Mouse (Mus musculus): Measurements from ENCODE around the gene Lad1. TPM values are rescaled to one million over a fixed set of nuclear protein-coding genes. Genes with fewer than 3 reads are reported as not detected.
A peak's percentile ranks its signal among the peaks of the same experiment; 100 is the strongest.

Lad1 gene
- polyA plus RNA-seq, 1 experiment = 0.46 TPM

DNA sequence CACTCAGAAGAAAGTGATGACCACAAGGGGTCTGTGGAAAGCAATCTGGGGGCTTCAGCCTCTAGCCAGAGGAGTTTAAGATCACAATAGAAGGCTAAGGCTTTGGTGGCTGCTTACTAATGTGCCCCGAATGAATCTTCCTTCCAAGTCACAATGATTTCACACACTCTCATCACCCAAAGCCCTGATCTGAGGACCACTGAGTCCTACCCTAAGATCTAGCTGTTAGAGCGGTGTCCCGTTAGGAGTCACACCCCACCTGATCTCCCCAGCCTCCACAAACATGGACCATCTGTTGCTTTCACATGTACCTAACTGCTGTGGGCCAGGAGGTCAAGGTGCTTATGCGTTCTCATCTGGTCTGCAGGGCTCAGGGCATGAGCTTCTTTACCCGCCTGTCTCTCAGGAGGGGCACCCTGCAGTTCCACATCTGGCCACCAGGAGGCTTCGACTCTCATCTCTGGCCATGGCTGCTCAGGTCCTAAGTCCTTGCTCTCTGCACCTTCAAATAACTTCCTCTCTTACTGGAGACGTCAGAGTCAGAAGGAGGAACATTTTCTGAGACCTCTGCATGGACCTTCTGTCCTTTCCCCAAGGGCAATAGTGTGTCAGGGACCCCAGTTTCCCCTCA is 7.3 kb upstream of the Lad1 start:
- H3K4me3 ChIP-seq = no peak overlapping the region
- peaks cover 8% of the 10 kb centered on the region for H3K36me3 ChIP-seq (ENCODE audit: control insufficient read depth, insufficient read depth)
- TF ChIP-seq POLR2AphosphoS2 (IDR thresholded peaks at IDR 0.05; ENCODE audit: insufficient read length, low read depth) (peak; percentile 80), MYOD1 (IDR thresholded peaks at IDR 0.05; ENCODE audit: control insufficient read depth in 1 of 3, insufficient read length in 2 of 3, low read depth in 2 of 3) (peak in 1 of 3 experiments; percentile 1), CEBPB (IDR thresholded peaks at IDR 0.05; ENCODE audit: insufficient read depth, poor library complexity, severe bottlenecking) (no peak), POLR2A (IDR thresholded peaks at IDR 0.05; ENCODE audit: insufficient read length, low read depth) (peak; percentile 47)
- no peaks in the 10 kb centered on the region for H3K27me3 ChIP-seq (ENCODE audit: control insufficient read depth, insufficient read depth, insufficient read length)
- no peak overlapping the region for H3ac ChIP-seq (ENCODE audit: control insufficient read depth, insufficient read length)
- no peak overlapping the region for H3K4me2 ChIP-seq (ENCODE audit: low read depth)
- no peaks in the 10 kb centered on the region for H3K79me2 ChIP-seq (ENCODE audit: control insufficient read depth, insufficient read depth)

DNA sequence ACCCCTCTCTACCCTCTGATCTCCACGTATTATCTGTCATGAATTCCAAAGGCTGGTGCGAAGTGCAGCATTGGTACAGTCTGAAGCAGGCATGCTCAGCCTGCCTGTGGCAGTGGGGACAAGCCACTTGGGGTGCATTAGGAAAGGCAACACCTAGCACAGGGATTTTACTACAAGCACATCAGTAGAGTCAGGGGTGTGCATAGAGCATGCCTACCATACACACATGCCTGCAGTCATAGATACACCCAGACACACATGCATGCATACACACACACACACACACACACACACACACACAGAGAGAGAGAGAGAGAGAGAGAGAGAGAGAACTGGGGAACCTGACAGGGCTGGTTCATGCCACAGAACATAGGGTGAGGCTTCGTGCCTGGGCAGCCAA is 6.2 kb upstream of the Lad1 start:
- Histone ChIP-seq H3K4me2 (ENCODE audit: low read depth) (no peak overlapping the region), H3ac (ENCODE audit: control insufficient read depth, insufficient read length) (no peak overlapping the region), H3K36me3 (ENCODE audit: control insufficient read depth, insufficient read depth) (peaks cover 6% of the 10 kb centered on the region), H3K27me3 (ENCODE audit: control insufficient read depth, insufficient read depth, insufficient read length) (no peaks in the 10 kb centered on the region), H3K79me2 (ENCODE audit: control insufficient read depth, insufficient read depth) (no peaks in the 10 kb centered on the region), H3K4me3 (no peak overlapping the region)
- no peak for TF ChIP-seq MYOD1 (IDR thresholded peaks at IDR 0.05; ENCODE audit: control insufficient read depth in 1 of 3, insufficient read length in 2 of 3, low read depth in 2 of 3)
- TF ChIP-seq MAX (IDR thresholded peaks at IDR 0.05; ENCODE audit: low read depth) = no peak
- TF ChIP-seq POLR2AphosphoS2 (IDR thresholded peaks at IDR 0.05; ENCODE audit: insufficient read length, low read depth) = peak; percentile 97
- no peak for TF ChIP-seq CEBPB (IDR thresholded peaks at IDR 0.05; ENCODE audit: insufficient read depth, poor library complexity, severe bottlenecking)
- TF ChIP-seq POLR2A (IDR thresholded peaks at IDR 0.05; ENCODE audit: insufficient read length, low read depth) = peak; percentile 53

GRCm38 (mm10) chr1:135812618-135813017 is 5.8 kb upstream of the Lad1 start:
- H3ac ChIP-seq (ENCODE audit: control insufficient read depth, insufficient read length) = no peak overlapping the region
- no peaks in the 10 kb centered on the region for H3K79me2 ChIP-seq (ENCODE audit: control insufficient read depth, insufficient read depth)
- TF ChIP-seq TCF3 (IDR thresholded peaks at IDR 0.05; ENCODE audit: insufficient read length, low read depth) (no peak), SRF (IDR thresholded peaks at IDR 0.05; ENCODE audit: control insufficient read depth, insufficient read length, low read depth) (no peak), MAX (IDR thresholded peaks at IDR 0.05; ENCODE audit: low read depth) (no peak), POLR2AphosphoS2 (IDR thresholded peaks at IDR 0.05; ENCODE audit: insufficient read length, low read depth) (no peak), CEBPB (IDR thresholded peaks at IDR 0.05; ENCODE audit: insufficient read depth, poor library complexity, severe bottlenecking) (no peak), POLR2A (IDR thresholded peaks at IDR 0.05; ENCODE audit: insufficient read length, low read depth) (no peak), MYOD1 (IDR thresholded peaks at IDR 0.05; ENCODE audit: control insufficient read depth in 1 of 3, insufficient read length in 2 of 3, low read depth in 2 of 3) (no peak), TCF12 (IDR thresholded peaks at IDR 0.05; ENCODE audit: insufficient read depth, poor library complexity, severe bottlenecking) (no peak), REST (IDR thresholded peaks at IDR 0.05; ENCODE audit: insufficient read depth, insufficient read length) (no peak), USF1 (IDR thresholded peaks at IDR 0.05; ENCODE audit: low read depth) (no peak), MYOG (IDR thresholded peaks at IDR 0.05; ENCODE audit: control insufficient read depth in 1 of 3, insufficient read depth in 1 of 3, insufficient read length in 2 of 3, low read depth in 2 of 3) (no peak), E2F4 (IDR thresholded peaks at IDR 0.05; ENCODE audit: insufficient read depth) (no peak)
- peaks cover 4% of the 10 kb centered on the region for H3K36me3 ChIP-seq (ENCODE audit: control insufficient read depth, insufficient read depth)
- H3K4me3 ChIP-seq = no peak overlapping the region
- peak overlapping the region; percentile 25 for H3K4me2 ChIP-seq (ENCODE audit: low read depth)
- no peaks in the 10 kb centered on the region for H3K27me3 ChIP-seq (ENCODE audit: control insufficient read depth, insufficient read depth, insufficient read length)

DNA sequence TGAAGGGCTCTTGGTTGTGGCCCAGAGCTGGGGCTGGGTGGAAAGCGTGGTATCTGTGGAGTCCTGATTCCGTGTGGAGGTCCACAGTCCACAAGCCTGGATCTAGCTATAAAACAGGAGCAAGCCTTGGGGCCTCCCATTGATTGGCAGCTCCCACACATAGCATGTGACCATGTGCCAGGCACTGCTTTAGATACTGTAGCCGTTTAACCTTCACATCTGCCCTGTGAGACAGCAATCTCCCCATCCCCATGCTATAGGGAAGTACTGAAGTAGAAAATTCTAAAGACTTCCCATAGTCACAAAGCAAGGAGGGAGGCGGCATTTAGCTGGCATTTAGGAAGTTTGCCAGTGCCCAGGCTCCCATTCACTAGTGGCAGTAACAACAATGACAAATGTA is 5.3 kb upstream of the Lad1 start:
- Histone ChIP-seq H3K36me3 (ENCODE audit: control insufficient read depth, insufficient read depth) (peaks cover 4% of the 10 kb centered on the region), H3K79me2 (ENCODE audit: control insufficient read depth, insufficient read depth) (no peaks in the 10 kb centered on the region), H3K27me3 (ENCODE audit: control insufficient read depth, insufficient read depth, insufficient read length) (no peaks in the 10 kb centered on the region), H3K4me3 (no peak overlapping the region), H3ac (ENCODE audit: control insufficient read depth, insufficient read length) (no peak overlapping the region), H3K4me2 (ENCODE audit: low read depth) (peak overlapping the region; percentile 27)
- TF ChIP-seq MYOD1 (IDR thresholded peaks at IDR 0.05; ENCODE audit: control insufficient read depth in 1 of 3, insufficient read length in 2 of 3, low read depth in 2 of 3) (no peak), POLR2AphosphoS2 (IDR thresholded peaks at IDR 0.05; ENCODE audit: insufficient read length, low read depth) (no peak), SRF (IDR thresholded peaks at IDR 0.05; ENCODE audit: control insufficient read depth, insufficient read length, low read depth) (no peak)

DNA sequence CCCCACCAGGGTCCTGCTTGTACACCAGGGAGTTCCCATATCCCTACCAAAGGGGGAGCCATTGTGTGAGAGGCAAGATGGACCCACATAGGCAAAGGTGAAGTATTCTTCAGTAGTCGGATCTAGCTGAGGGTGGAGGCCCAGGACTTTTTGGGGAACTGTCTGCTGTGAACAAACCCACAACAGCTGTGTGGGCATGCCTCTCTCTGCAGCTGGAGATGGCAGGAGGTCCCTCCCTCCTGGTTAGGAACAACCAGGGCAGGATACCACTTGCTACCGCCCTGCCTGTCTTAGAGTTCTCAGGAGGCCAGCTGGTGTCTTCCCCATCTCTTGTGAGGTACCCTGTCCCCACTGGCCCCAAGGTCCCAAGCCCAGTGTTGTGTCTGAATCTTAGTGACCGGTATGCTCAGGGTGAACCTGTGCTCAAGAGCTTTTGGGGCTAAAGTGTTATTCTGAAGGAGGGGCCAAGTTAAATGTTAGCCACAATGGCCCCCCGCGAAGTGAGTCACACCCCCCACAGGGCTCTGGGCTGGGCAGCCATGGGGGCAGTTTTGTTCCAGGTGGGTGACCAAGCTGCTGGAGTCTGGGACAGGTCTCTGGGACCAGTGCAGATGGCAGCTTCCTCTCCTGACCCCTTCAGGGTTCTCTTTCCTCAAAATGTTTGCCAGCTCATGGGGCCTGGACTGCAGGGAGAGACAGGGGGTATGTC is 4.6 kb upstream of the Lad1 start:
- TF ChIP-seq TCF3 (IDR thresholded peaks at IDR 0.05; ENCODE audit: insufficient read length, low read depth) (peak; percentile 51), TCF12 (IDR thresholded peaks at IDR 0.05; ENCODE audit: insufficient read depth, poor library complexity, severe bottlenecking) (peak; percentile 24), CEBPB (IDR thresholded peaks at IDR 0.05; ENCODE audit: insufficient read depth, poor library complexity, severe bottlenecking) (no peak), E2F4 (IDR thresholded peaks at IDR 0.05; ENCODE audit: insufficient read depth) (no peak), MYOG (IDR thresholded peaks at IDR 0.05; ENCODE audit: control insufficient read depth in 1 of 3, insufficient read depth in 1 of 3, insufficient read length in 2 of 3, low read depth in 2 of 3) (peak; percentile 67 to 91 (median 74)), MYOD1 (IDR thresholded peaks at IDR 0.05; ENCODE audit: control insufficient read depth in 1 of 3, insufficient read length in 2 of 3, low read depth in 2 of 3) (peak; percentile 27 to 90 (median 89))
- Histone ChIP-seq H3K4me3 (no peak overlapping the region), H3K36me3 (ENCODE audit: control insufficient read depth, insufficient read depth) (peaks cover 3% of the 10 kb centered on the region), H3K27me3 (ENCODE audit: control insufficient read depth, insufficient read depth, insufficient read length) (peaks cover 4% of the 10 kb centered on the region), H3K4me2 (ENCODE audit: low read depth) (peak overlapping the region; percentile 27), H3ac (ENCODE audit: control insufficient read depth, insufficient read length) (no peak overlapping the region), H3K79me2 (ENCODE audit: control insufficient read depth, insufficient read depth) (no peaks in the 10 kb centered on the region)
